In the genomic region with DNA sequence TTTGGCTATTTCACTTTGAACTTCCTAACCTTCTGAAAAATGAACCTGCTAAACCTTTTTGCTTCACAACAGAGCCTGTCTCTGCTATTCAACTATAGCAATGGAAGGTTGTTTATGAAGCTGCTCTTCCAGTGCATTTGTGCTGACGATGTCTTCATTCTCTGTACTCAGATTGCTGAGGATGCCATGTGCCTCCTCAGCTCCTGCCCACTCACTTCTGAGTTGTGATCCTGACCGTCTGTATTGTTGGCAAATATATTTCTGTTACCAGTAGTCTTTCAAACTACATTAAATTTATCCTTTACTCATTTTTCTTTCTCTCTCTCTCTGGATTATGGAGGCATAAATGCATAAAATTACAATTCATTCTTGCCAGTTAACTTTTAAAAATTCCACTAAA, we compare ENCODE assay signal across 14 mouse cellular contexts.
"Had no signal": no experiment of that assay in that cellular context is flagged by ENCODE, and none has a peak within 500 bp of the region (broad histone marks: within the 10 kb centered on the region; RNA-seq: fewer than 3 reads in every experiment).

No protein-coding gene starts in this region.

- DNase-seq: kidney, adult 11 months; kidney, adult 8-10 months; kidney, postnatal 10 days; kidney, postnatal 36 days; layer of hippocampus, postnatal 36 days; liver, embryonic 13.5 days; lung, adult 2 months; lung, postnatal 14 days; lung, postnatal 4 days; midbrain, embryonic 14.5 days; right cerebral cortex, postnatal 25 days; spleen, adult 18-20 months; thymus, adult 18-20 months; thymus, postnatal 36 days had no signal
